Mouse (Mus musculus) liver, embryonic 12.5 days (tissue): Measurements from ENCODE around the gene Pyy. TPM values are rescaled to one million over a fixed set of nuclear protein-coding genes. Genes with fewer than 3 reads are reported as not detected.

Experiments used
- ATAC-seq: fragments of 200-750 bp; cut with Nextera tagmentation; 2 replicates; pipeline ENCODE4 v1.8.0; 2017; ENCODE audit warnings: moderate number of reproducible peaks, mild to moderate bottlenecking, moderate library complexity
- H3K27ac ChIP-seq: fragments of 300-500 bp; sonication (generic); 2 replicates; pipeline ENCODE4 v1.5.1; 2016; ENCODE audit warnings: mild to moderate bottlenecking
- H3K27me3 ChIP-seq: fragments of 300-500 bp; sonication (generic); replicated peaks from 2 replicates; pipeline ENCODE4 v1.6.1; 2016; ENCODE audit warnings: mild to moderate bottlenecking, moderate library complexity
- H3K36me3 ChIP-seq: fragments of 300-500 bp; sonication (generic); 2 replicates; pipeline ENCODE4 v1.6.1; 2016; ENCODE audit warnings: mild to moderate bottlenecking, moderate library complexity
- H3K4me1 ChIP-seq: fragments of 300-500 bp; sonication (generic); 2 replicates; pipeline ENCODE4 v1.6.1; 2016
- H3K4me2 ChIP-seq: fragments of 300-500 bp; sonication (generic); 2 replicates; pipeline ENCODE4 v1.6.1; 2016; ENCODE audit warnings: mild to moderate bottlenecking, moderate library complexity
- H3K4me3 ChIP-seq: fragments of 300-500 bp; sonication (generic); 2 replicates; pipeline ENCODE4 v1.5.1; 2016; ENCODE audit warnings: mild to moderate bottlenecking, moderate library complexity
- H3K9ac ChIP-seq: fragments of 300-500 bp; sonication (generic); 2 replicates; pipeline ENCODE4 v1.6.1; 2016; ENCODE audit warnings: mild to moderate bottlenecking, moderate library complexity
- H3K9me3 ChIP-seq: fragments of 300-500 bp; sonication (generic); replicated peaks from 2 replicates; pipeline ENCODE4 v1.6.1; 2016; ENCODE audit warnings: mild to moderate bottlenecking, moderate library complexity
- WGBS: fragments of 180-500 bp; shearing (Covaris S2); methylation state at CpG from one replicate; pipeline ENCODE4 v1.1.7; 2016; ENCODE audit not compliant: insufficient replicate concordance; 5-methylcytosine and 5-hydroxymethylcytosine counted together
- polyA plus RNA-seq: library from polyadenylated mRNA; unstranded; fragments of >200 nt; fragmentation: Nextera tagmentation; extraction: Ambion mirVana; gene quantifications from 2 replicates; pipeline ENCODE4 v1.2.1, GENCODE M21; 2016

The Pyy gene
- polyA plus RNA-seq, 1 experiment from 2014 or later, result 0.32 TPM

DNA sequence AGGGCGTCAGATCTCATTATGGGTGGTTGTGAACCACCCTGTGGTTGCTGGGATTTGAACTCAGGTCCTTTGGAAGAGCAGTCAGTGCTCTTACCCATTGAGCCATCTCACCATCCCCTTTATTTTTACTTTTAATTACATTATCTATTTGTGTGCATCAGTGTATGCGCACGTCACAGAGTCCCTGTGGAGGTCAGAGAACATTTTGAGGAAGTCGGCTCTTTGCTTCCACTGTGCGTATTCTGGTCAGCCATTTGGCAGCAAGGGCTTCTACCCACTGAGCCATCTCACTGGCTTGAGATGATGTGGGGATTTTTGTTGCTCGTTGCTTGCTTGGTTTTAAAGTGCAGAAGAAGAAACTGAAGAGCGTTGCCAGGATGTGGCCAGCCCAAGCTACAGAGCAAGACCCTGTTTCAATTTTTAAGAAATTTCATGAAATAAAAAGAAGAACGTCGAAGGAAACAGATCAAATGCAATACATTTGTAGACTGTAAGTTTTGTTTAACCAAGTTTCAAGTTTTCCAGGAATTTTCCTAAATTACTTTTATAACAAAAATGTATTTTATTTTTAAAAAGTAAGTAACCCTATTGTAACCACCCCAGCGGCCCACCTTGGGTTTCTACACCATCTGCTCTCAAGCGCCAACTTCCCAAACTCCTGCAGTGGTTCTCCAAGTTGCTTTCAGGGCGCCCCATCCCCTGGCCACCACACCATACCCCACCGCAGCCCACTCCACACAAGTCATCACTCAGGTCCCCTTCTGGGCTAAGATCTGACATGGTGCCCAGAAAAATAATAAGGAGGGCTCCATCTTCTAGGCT lies 30.2 kb upstream of the Pyy start:
- H3K9ac ChIP-seq, result no peak overlapping the region
- 26% methylated on average over 13 of the region's 13 CpGs for WGBS

DNA sequence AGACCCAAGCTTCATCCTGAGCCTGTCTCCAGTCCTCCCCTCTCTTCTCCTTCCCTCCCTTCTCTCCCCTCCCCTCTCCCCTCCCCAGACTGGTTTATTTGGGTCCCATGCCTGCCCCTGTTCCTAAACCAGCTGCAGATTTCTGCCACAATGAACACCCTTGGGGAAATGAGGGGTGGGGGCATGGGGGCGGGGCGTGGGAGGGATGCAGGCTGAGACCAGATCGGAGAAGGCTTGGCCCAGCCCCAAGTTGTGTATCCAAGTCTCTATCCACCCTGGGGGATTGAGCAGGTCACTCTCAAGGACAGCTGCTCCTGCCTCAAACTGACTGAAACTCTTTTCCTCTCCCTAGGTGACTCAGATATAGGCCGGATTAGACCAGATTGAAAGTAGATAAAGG lies 26.9 kb upstream of the Pyy start:
- Histone ChIP-seq H3K36me3 (no peaks in the 10 kb centered on the region), H3K27ac (no peak overlapping the region), H3K27me3 (peaks cover 56% of the 10 kb centered on the region), H3K4me3 (no peak overlapping the region), H3K4me1 (peaks cover 22% of the 10 kb centered on the region), H3K9me3 (no peaks in the 10 kb centered on the region), H3K4me2 (no peak overlapping the region), H3K9ac (no peak overlapping the region)
- 25% methylated on average over 4 of the region's 4 CpGs for WGBS
- no peak for ATAC-seq

More for the DNA sequence above, 30.2 kb upstream of the Pyy start:
- Histone ChIP-seq H3K4me3 (peak overlapping the region; percentile 12; the same call in 1 of the 2 replicates), H3K36me3 (no peaks in the 10 kb centered on the region), H3K4me1 (peaks cover 4% of the 10 kb centered on the region; the same call in 1 of the 2 replicates), H3K9me3 (no peaks in the 10 kb centered on the region), H3K27ac (no peak overlapping the region), H3K4me2 (peak overlapping the region; percentile 49), H3K27me3 (peaks cover 48% of the 10 kb centered on the region)
- no peak for ATAC-seq

DNA sequence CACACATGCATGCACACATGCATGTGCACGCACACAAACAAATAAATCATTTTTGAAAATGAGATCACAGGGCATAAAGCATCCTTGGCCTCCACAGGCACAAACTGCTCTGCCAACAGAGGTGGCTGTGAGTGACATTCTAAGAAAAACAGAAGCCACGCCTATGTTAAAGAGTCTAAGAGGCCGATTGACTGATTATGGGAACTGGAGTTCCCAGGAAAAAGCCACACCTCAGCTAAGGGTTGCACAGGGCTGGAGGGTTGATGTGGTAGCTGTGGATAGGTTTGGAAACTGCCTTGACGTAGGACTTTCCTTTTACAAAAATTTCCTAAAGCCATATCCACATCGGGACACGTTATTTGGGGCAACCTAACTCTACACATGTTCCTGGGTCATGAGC lies 9.8 kb upstream of the Pyy start:
- peak overlapping the region; percentile 46 for H3K27ac ChIP-seq
- 51% methylated on average over 6 of the region's 6 CpGs for WGBS
- peak; percentile 88 for ATAC-seq

DNA sequence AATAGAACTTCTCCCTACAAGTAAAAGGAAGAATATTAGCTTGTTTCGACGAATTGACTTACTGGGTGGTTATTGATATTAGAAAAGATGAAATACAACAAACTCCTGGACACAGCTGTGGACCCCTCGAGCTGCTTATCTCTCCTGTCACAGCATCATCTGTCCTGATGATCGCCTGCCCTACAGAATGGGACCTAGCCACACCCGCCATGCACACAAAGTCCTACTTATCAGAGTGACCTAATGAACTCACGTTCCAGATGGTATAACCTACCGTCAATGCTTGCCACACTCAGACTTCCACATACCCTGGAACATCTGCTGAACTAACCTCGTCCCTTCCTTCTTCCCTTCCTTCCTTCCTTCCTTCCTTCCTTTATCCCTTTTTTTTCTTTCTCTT lies 8.6 kb upstream of the Pyy start:
- WGBS, result 25% methylated on average over 8 of the region's 8 CpGs
- ATAC-seq, result peak; percentile 75
- Histone ChIP-seq H3K27ac (no peak overlapping the region), H3K27me3 (peaks cover 35% of the 10 kb centered on the region), H3K36me3 (no peaks in the 10 kb centered on the region), H3K4me1 (peaks cover 27% of the 10 kb centered on the region), H3K4me3 (no peak overlapping the region), H3K9me3 (0 out of 2 replicates have a peak, but pooled peaks cover 4% of the 10 kb centered on the region), H3K9ac (no peak overlapping the region), H3K4me2 (0 out of 2 replicates have a peak overlapping the region, but pooled peaks have one; percentile 17)

More for the DNA sequence above, 9.8 kb upstream of the Pyy start:
- Histone ChIP-seq H3K9ac (no peak overlapping the region), H3K4me2 (peak overlapping the region; percentile 47), H3K27me3 (peaks cover 24% of the 10 kb centered on the region), H3K4me3 (no peak overlapping the region), H3K36me3 (no peaks in the 10 kb centered on the region), H3K9me3 (0 out of 2 replicates have a peak, but pooled peaks cover 4% of the 10 kb centered on the region), H3K4me1 (peaks cover 27% of the 10 kb centered on the region)

DNA sequence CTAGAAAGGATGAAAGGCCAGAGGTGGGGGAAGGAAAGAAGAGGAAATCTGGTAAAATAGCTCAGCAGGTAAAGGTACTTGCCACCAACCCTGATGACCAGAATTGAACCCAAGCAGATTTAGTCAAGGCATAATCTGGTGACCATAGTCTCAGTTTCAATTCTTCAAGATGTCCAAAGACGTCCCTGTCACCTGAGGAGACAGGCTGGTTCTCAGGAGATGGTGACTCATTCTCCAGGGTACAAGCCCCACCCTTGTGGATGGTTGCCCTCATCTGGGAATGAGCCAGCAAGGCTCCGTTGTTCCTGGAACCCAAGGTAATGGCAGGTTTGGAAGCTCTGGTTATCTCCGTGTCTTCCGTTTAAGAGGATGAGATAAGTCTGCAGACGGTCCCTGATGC lies 3.9 kb upstream of the Pyy start:
- Histone ChIP-seq H3K4me2 (no peak overlapping the region), H3K9me3 (no peaks in the 10 kb centered on the region), H3K4me3 (no peak overlapping the region), H3K9ac (no peak overlapping the region), H3K27ac (no peak overlapping the region), H3K27me3 (peaks cover 81% of the 10 kb centered on the region), H3K4me1 (peaks cover 17% of the 10 kb centered on the region), H3K36me3 (no peaks in the 10 kb centered on the region)
- WGBS, result 47% methylated on average over 5 of the region's 5 CpGs
- ATAC-seq, result no peak

DNA sequence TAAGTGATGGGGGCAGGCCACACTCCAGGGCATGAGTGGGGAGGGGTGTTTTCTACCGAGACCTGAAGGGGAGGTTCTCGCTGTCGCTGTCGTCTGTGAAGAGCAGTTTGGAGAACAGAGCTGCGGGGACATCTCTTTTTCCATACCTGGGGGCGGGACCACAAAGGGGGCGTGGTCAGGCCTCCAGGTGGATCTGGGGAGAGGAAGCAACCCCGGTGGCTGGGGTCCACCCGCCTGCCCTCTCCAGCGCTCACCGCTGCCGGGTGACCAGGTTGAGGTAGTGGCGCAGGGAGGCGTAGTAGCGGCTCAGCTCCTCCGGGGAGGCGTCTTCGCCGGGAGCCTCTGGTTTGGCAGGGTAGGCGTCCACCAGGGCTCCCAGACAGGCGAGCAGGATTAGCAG lies 721 bp downstream of the Pyy start:
- Histone ChIP-seq H3K27me3 (peaks cover 99% of the 10 kb centered on the region), H3K4me3 (no peak overlapping the region), H3K27ac (no peak overlapping the region), H3K36me3 (no peaks in the 10 kb centered on the region), H3K4me1 (peaks cover 23% of the 10 kb centered on the region), H3K4me2 (no peak overlapping the region), H3K9ac (no peak overlapping the region), H3K9me3 (no peaks in the 10 kb centered on the region)
- ATAC-seq, result no peak
- WGBS, result 5% methylated on average over 21 of the region's 21 CpGs

DNA sequence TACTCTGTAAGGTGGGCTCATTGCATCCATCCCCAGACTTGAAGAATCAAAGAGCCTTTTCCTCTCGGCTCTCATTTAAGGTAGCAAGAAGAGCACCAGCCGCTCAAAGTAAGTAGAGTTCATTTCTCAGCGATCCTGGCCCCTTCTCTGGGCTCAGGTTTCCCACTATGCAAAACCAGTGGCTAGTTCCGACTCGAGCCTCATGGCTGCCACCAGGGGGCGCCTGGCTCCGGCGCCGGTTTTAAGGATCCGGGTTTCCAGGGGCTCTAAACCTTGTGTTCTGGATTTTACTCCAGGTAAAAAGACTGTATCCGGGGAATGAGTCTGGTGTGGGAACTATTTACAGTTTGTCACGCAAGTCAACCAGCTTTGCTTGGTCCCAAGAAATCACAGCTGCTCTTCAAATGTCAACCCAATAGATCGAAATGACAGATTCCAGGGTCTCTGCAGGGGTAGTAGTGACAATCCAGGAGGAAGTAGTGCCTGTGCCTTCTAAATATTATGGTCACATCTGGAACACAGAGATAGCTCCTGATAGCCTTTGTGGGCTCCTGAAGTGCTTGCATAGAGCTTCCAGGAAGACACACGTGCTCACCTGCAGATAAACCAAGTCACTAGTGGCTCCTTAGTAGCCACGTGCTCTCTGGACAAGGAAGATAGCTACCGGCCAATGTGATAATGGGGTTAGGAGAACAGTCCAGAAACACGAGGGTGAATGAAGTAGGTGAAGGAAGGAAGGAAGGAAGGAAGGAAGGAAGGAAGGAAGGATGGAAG lies 5.0 kb downstream of the Pyy start:
- ATAC-seq, result peak; percentile 57
- Histone ChIP-seq H3K4me3 (no peak overlapping the region), H3K27me3 (peaks cover 99% of the 10 kb centered on the region), H3K9me3 (no peaks in the 10 kb centered on the region), H3K36me3 (no peaks in the 10 kb centered on the region), H3K9ac (no peak overlapping the region), H3K4me1 (peaks cover 31% of the 10 kb centered on the region), H3K4me2 (peak overlapping the region; percentile 19), H3K27ac (no peak overlapping the region)
- WGBS, result 6% methylated on average over 17 of the region's 17 CpGs

DNA sequence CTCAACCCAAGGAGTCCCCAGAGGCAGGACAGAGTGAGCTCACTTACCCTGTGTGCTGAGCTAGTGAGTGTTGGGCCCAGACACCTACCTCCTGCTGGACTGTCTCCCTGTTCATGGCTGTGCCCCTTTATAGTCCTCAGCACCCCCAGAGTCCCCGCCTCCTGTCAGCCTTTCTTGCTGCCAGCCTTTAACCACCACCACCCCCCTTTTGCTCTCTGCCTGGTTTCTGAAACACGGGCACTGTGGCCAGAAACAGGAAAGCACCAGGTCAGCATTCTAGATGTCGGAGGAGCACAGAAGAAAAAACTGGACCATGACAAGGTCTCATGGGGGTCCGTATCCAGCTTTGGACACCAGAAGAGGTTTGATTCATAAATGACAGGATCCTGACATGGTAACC lies 6.4 kb downstream of the Pyy start, which contains the start of gene Ppy:
Gene Ppy, minus strand, starts transcription at position 101 of the 400 bp plus-strand sequence.
- no peak within 1 kb of the TSS for H3K4me3 ChIP-seq
- 59% methylated on average over 4 of the region's 4 CpGs for WGBS
- H3K9ac ChIP-seq, result no peak within 1 kb of the TSS
- H3K9me3 ChIP-seq, result no peaks in the 10 kb centered on the region
- ATAC-seq, result no peak
- H3K27me3 ChIP-seq, result peaks cover 88% of the 10 kb centered on the region
- H3K4me2 ChIP-seq, result peak within 1 kb of the TSS; percentile 7; the same call in 1 of the 2 replicates
- H3K4me1 ChIP-seq, result peaks cover 39% of the 10 kb centered on the region
- no peak within 1 kb of the TSS for H3K27ac ChIP-seq
- H3K36me3 ChIP-seq, result no peaks in the 10 kb centered on the region

DNA sequence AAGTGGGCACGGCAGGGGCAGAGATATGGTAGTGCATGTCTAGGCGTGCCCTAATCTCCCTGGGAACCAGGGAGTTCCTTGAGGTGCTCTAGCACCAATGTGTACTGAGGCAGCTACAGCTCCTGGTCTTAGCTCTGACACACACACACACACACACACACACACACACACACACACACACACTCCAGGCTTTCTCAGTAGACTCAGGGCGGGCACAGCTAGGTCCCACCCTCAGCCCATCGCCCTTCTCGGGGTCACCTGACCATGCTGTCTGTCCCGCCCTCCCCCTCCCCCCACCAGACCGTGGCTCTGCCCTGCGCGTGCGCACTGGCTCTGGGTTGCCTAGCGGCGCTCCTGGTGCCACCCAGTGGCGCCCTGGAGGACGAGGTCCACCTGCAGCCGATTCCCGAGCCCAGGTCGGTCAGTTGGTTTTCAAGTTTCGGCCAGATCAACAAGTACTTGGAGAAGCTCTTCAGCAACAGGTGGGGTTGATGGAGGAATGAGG lies 10.7 kb downstream of the Pyy start:
- peak overlapping the region; percentile 41 for H3K4me3 ChIP-seq
- ATAC-seq, result peak; percentile 90
- peaks cover 55% of the 10 kb centered on the region for H3K4me1 ChIP-seq
- H3K9me3 ChIP-seq, result no peaks in the 10 kb centered on the region
- H3K9ac ChIP-seq, result peak overlapping the region; percentile 44
- no peaks in the 10 kb centered on the region for H3K36me3 ChIP-seq
- H3K27ac ChIP-seq, result peak overlapping the region; percentile 85
- H3K4me2 ChIP-seq, result peak overlapping the region; percentile 72
- H3K27me3 ChIP-seq, result peaks cover 47% of the 10 kb centered on the region
- WGBS, result 2% methylated on average over 18 of the region's 18 CpGs

DNA sequence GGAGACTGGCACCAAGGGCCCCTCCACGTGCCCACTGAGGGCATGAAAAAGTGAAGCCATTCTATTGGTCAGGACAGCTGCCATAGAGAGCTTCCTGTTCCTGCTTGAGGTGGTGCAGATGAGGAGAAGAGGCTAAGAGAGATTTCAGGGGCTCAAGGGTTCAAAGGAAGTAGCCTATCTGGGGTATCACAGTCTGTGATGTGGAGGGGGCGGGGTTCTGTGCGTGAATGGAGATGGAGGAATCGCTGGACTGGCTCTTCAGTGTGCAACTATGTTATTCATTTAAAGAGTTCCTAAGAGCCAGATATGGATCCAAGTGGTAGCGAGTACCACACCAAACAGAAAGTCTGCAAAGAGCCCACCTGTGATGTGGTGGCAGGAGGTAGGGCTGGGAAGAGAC lies 11.2 kb downstream of the Pyy start:
- Histone ChIP-seq H3K4me2 (peak overlapping the region; percentile 72), H3K36me3 (no peaks in the 10 kb centered on the region), H3K4me3 (peak overlapping the region; percentile 41), H3K9ac (peak overlapping the region; percentile 44), H3K9me3 (no peaks in the 10 kb centered on the region), H3K27ac (peak overlapping the region; percentile 85), H3K4me1 (peaks cover 50% of the 10 kb centered on the region), H3K27me3 (peaks cover 47% of the 10 kb centered on the region)
- 41% methylated on average over 5 of the region's 5 CpGs for WGBS
- ATAC-seq, result peak; percentile 32

DNA sequence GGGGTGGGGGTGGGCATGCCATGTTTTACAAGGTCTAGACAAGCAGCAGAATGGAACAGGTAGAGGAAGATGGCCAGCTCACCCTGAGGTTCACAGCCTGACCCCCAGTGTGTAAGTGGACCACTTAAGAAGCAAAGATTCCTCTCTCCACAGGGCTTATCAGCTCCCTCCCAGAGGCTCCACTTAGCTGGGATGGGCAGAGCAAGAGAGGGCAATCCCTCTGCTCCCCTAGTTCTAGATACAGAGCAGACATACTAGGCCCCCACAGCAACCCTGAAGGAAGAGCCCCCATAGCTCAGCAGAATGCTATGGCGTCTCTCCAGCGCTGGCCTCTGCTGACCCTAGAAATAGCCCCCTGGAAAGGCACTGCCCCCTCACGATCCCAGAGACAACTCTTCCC lies 12.0 kb downstream of the Pyy start:
- Histone ChIP-seq H3K9me3 (no peaks in the 10 kb centered on the region), H3K4me2 (peak overlapping the region; percentile 72), H3K27me3 (peaks cover 42% of the 10 kb centered on the region), H3K4me1 (peaks cover 50% of the 10 kb centered on the region), H3K36me3 (no peaks in the 10 kb centered on the region), H3K9ac (peak overlapping the region; percentile 44; the same call in 1 of the 2 replicates), H3K4me3 (no peak overlapping the region), H3K27ac (peak overlapping the region; percentile 85)
- 63% methylated on average over 3 of the region's 3 CpGs for WGBS
- peak; percentile 33; the same call in 1 of the 2 replicates for ATAC-seq
